Mouse (Mus musculus) CH12.LX (cell line): ENCODE results near the gene Fam124b.

ENCODE experiments used
- BHLHE40 ChIP-seq: IDR thresholded peaks from 2 replicates; pipeline ENCODE4 v1.6.1; 2011; ENCODE audit warnings: mild to moderate bottlenecking, low read depth, low read length, improper control_type of control experiment
- CHD1 ChIP-seq: IDR thresholded peaks from 2 replicates; pipeline ENCODE4 v1.6.1; 2012; ENCODE audit warnings: low read depth, low read length, improper control_type of control experiment, inconsistent platforms
- CTCF ChIP-seq, 2 experiments: IDR thresholded peaks in 1 of 2; conservative IDR thresholded peaks in 1 of 2; 2 replicates each; pipeline ENCODE4 v1.5.1; 2011 to 2012; ENCODE audit warnings: low read depth in 2 of 2, low read length in 2 of 2, improper control_type of control experiment in 1 of 2, inconsistent platforms in 1 of 2, mild to moderate bottlenecking in 1 of 2, moderate library complexity in 1 of 2
- EP300 ChIP-seq: IDR thresholded peaks from 2 replicates; pipeline ENCODE4 v1.6.1; 2011; ENCODE audit warnings: low read length, improper control_type of control experiment
- ETS1 ChIP-seq: conservative IDR thresholded peaks from 2 replicates; pipeline ENCODE4 v1.6.1; 2012; ENCODE audit warnings: low read depth, mild to moderate bottlenecking, inconsistent platforms, low read length, improper control_type of control experiment, moderate library complexity
- JUND ChIP-seq: conservative IDR thresholded peaks from 2 replicates; pipeline ENCODE4 v1.6.1; 2011; ENCODE audit warnings: low read depth, low read length, improper control_type of control experiment
- KAT2A ChIP-seq: IDR thresholded peaks from 2 replicates; pipeline ENCODE4 v1.6.1; 2012; ENCODE audit warnings: low read length, improper control_type of control experiment, inconsistent platforms; ENCODE audit not compliant: insufficient replicate concordance
- MAFK ChIP-seq: IDR thresholded peaks from 2 replicates; pipeline ENCODE4 v1.6.1; 2011; ENCODE audit warnings: low read length, improper control_type of control experiment; ENCODE audit not compliant: insufficient replicate concordance
- MAZ ChIP-seq: IDR thresholded peaks from 2 replicates; pipeline ENCODE4 v1.6.1; 2012; ENCODE audit warnings: low read depth, mild to moderate bottlenecking, inconsistent platforms, low read length, improper control_type of control experiment, moderate library complexity
- POLR2A ChIP-seq: IDR thresholded peaks from 2 replicates; pipeline ENCODE4 v1.6.1; 2011; ENCODE audit warnings: low read depth, mild to moderate bottlenecking, improper control_type of control experiment, low read length
- SMC3 ChIP-seq: IDR thresholded peaks from 2 replicates; pipeline ENCODE4 v1.6.1; 2011; ENCODE audit warnings: low read depth, low read length, improper control_type of control experiment
- ZKSCAN1 ChIP-seq: IDR thresholded peaks from 2 replicates; pipeline ENCODE4 v1.6.1; 2012; ENCODE audit warnings: low read depth, inconsistent platforms, low read length, improper control_type of control experiment, borderline replicate concordance

DNA sequence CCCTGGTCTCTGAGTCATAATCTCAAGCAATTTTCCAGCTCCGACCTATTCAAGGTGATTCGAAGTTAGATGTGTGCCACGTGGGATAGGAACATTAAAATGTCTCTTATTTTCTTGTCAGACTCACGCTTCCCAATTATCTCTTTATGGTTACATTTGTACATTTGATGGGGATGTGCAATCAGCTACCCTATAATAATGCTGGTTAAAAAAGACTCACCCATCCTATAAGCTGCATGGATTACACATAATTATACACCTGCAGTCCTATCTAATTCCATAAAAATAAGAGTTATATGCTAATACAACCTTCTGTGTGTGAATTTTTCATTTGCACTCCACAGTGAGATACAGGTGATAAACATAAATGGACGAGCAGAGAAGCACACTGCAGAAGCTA, 52.9 kb downstream of the Fam124b start:
- TF ChIP-seq ZKSCAN1 (no peak), CTCF (conservative IDR thresholded peaks at IDR 0.05 in 1 of 2, IDR thresholded peaks at IDR 0.05 in 1 of 2; ENCODE audit: low read depth in 2 of 2, low read length in 2 of 2) (no peak), KAT2A (no peak), EP300 (no peak), MAFK (no peak), SMC3 (no peak), CHD1 (no peak), MAZ (no peak), JUND (no peak), ETS1 (no peak), POLR2A (no peak), BHLHE40 (no peak)
